Mouse (Mus musculus): Measurements from ENCODE around the gene 1810049J17Rik.
"Not testable (repeated sequence)": the region's sequence is repeated elsewhere in the genome, so short reads cannot be mapped to it uniquely, and the experiment has no call there.

The 1810049J17Rik gene

GRCm38 (mm10) chr15:12321788-12322621 lies at the start of gene 1810049J17Rik:
1810049J17Rik (minus strand) TSS chr15:12321899.
- in situ Hi-C loops (cut with MboI; ENCODE audit: low pct_unique_long_range_greater_than_20kb in 1 of 2, low sequenced_read_pairs in 2 of 2, unreplicated experiment in 1 of 2), result no loop called here

DNA sequence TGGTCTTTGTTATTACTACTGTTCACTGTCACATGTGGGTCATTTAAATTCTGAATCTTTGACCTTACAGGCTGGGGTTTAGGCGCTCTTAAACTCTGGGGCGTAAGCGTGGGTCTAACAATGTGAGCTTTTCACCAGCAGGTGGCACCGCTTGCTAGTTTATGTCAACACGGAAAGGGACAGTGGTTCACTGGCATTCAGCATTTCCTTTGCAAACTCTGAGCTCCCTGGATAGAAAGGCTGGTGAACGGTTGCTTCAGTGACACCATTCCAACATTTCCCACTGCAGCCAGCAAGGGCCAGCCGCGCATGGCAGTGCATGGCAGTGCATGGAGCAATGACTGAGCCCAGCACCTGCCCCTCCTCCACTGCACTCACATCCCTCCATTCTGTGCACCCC lies 49.5 kb upstream of the 1810049J17Rik start:
- in situ Hi-C loops (cut with MboI; ENCODE audit: low pct_unique_long_range_greater_than_20kb in 1 of 2, low sequenced_read_pairs in 2 of 2, unreplicated experiment in 1 of 2), result loop anchor here (5.0 to 10.0 kb wide), 3 partner anchors 206 to 426 kb away; no protein-coding TSS in a partner anchor

GRCm38 (mm10) chr15:12370096-12370495 lies 48.4 kb upstream of the 1810049J17Rik start:
- in situ Hi-C loops (cut with MboI; ENCODE audit: low pct_unique_long_range_greater_than_20kb in 1 of 2, low sequenced_read_pairs in 2 of 2, unreplicated experiment in 1 of 2), result loop anchor here (5.0 to 10.0 kb wide), 3 partner anchors 207 to 427 kb away; no protein-coding TSS in a partner anchor

- in situ Hi-C loops (cut with MboI; ENCODE audit: low pct_unique_long_range_greater_than_20kb in 1 of 2, low sequenced_read_pairs in 2 of 2, unreplicated experiment in 1 of 2), result no loop called here
Measured at GRCm38 (mm10) chr15:12368850-12369249, 47.2 kb upstream of the 1810049J17Rik start.

DNA sequence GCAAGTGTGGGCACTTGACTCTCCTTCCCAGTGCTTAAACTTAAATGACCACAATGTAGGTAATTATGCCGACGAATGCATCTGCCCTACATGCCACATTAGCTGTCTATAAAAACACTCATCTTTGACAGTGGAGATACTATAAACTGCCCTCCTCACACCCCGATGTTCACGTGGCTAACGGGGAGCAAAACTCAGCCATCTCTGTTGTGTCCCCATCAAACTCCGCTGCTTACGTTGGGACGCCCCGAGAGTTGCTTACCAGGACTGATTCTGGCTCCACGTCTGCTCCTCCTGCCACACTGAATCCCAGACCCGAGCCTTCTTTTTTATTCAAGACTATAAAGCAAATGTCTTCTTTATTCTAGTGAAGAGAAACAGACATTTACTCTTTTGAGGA lies 46.7 kb upstream of the 1810049J17Rik start:
- in situ Hi-C loops (cut with MboI; ENCODE audit: low pct_unique_long_range_greater_than_20kb in 1 of 2, low sequenced_read_pairs in 2 of 2, unreplicated experiment in 1 of 2), result no loop called here

DNA sequence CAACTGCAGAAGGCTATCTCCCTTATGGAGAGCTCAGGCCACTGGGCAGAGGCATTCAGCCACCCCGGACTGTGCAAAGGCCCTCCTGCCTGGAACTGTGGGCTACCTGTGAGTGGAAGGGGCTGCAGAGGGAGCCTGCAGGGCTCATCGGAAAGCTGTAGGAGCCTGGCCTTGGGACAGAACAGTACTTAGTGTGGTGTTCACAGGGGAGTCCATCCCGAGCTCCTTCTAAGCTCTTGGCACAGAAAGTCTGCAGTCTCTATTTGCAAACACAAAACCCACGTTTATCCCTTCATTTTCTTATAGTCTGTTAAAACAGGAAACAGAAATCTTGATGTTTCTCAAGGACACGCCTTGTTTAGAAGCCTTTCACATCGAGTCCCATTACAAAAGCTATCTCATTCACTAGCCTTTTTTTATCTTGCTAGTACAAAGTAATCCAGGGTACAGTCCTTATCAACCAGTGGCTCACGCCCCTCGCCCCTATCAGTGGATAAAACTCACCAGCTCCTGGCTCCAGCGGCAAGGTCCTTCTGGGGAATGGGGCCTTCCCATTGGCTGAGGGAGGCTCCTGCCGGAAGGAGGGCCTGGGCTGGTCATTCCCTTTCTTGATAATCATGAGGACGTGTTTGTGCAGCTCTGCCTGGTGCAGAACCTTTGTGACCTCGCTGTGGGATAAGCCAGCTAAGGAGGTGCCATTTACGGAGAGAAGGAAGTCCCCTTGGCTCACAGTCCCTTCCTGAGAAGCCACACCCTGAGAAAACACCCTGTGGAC lies 45.8 kb upstream of the 1810049J17Rik start:
- in situ Hi-C loops (cut with MboI; ENCODE audit: low pct_unique_long_range_greater_than_20kb in 1 of 2, low sequenced_read_pairs in 2 of 2, unreplicated experiment in 1 of 2), result no loop called here

GRCm38 (mm10) chr15:12366580-12367305 lies 45.0 kb upstream of the 1810049J17Rik start:
- in situ Hi-C loops (cut with MboI; ENCODE audit: low pct_unique_long_range_greater_than_20kb in 1 of 2, low sequenced_read_pairs in 2 of 2, unreplicated experiment in 1 of 2), result not testable (repeated sequence)

GRCm38 (mm10) chr15:12366072-12366469 lies 44.4 kb upstream of the 1810049J17Rik start:
- in situ Hi-C loops (cut with MboI; ENCODE audit: low pct_unique_long_range_greater_than_20kb in 1 of 2, low sequenced_read_pairs in 2 of 2, unreplicated experiment in 1 of 2), result no loop called here

DNA sequence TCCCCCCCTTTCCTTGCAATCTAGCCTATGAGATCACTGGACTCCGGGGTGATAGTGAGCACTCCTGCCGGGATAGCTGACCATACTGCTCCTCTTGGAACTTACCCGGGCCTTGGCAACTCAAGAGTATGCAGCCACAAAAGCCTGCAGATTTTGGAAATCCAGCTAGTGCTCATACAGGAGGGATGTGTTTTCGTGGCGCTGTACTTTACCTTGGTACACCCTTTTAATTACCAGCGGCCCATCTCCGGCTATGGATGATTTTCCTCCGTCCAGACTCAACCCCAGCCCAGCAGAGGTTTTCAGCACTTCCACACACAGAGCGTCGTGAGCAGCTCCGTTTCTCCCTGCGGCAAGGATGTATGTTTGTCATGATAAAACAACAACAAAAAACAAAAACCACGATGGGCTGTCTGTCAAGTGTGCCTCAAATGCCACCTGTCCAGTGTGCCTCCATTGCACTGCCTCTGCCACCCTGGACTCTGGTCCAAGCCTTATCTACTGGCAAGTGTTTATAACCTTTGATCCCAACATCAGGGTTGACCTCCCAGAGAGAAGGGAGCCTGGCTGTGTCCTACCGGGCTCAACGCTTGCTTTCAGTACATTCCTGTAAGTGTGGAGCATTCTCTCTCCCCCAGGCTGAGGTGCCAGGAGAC lies 43.8 kb upstream of the 1810049J17Rik start:
- in situ Hi-C loops (cut with MboI; ENCODE audit: low pct_unique_long_range_greater_than_20kb in 1 of 2, low sequenced_read_pairs in 2 of 2, unreplicated experiment in 1 of 2), result no loop called here

DNA sequence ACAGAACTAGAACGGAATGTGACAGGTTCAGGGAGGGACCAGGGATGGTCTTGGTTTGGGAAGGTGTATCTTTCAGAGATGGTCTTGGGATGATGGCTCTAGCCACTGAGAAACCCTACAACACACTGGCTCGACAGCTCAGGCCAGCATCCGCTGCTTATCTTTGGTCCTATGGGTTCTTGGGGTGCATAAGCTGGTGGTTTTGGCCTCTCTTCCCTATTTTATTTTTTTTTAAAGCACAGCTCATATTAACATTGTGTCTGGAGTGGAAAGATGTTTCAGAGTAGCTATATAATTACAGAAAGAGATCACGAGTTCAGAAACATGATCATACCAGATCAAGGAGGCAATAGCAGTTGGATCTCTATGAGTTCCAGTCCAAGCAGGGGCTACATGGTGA lies 42.4 kb upstream of the 1810049J17Rik start:
- in situ Hi-C loops (cut with MboI; ENCODE audit: low pct_unique_long_range_greater_than_20kb in 1 of 2, low sequenced_read_pairs in 2 of 2, unreplicated experiment in 1 of 2), result no loop called here

DNA sequence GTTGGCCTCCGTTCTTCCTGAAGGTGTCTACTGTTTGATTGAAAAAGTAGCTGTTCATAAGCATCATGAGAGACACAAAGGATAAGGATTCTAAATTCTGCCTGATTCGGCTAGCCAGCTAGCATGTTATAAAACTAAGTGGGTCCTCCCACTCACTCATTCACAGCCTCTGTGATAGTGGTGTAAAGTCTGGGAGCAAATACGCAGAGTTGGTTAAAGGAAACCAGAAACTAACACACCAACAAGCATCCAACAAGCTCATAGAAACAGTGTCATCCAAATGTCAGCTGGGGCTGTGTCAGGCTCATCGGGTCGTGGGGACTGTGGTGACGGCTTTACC lies 41.0 kb upstream of the 1810049J17Rik start:
- in situ Hi-C loops (cut with MboI; ENCODE audit: low pct_unique_long_range_greater_than_20kb in 1 of 2, low sequenced_read_pairs in 2 of 2, unreplicated experiment in 1 of 2), result no loop called here

GRCm38 (mm10) chr15:12362001-12362700 lies 40.5 kb upstream of the 1810049J17Rik start:
- in situ Hi-C loops (cut with MboI; ENCODE audit: low pct_unique_long_range_greater_than_20kb in 1 of 2, low sequenced_read_pairs in 2 of 2, unreplicated experiment in 1 of 2), result no loop called here

DNA sequence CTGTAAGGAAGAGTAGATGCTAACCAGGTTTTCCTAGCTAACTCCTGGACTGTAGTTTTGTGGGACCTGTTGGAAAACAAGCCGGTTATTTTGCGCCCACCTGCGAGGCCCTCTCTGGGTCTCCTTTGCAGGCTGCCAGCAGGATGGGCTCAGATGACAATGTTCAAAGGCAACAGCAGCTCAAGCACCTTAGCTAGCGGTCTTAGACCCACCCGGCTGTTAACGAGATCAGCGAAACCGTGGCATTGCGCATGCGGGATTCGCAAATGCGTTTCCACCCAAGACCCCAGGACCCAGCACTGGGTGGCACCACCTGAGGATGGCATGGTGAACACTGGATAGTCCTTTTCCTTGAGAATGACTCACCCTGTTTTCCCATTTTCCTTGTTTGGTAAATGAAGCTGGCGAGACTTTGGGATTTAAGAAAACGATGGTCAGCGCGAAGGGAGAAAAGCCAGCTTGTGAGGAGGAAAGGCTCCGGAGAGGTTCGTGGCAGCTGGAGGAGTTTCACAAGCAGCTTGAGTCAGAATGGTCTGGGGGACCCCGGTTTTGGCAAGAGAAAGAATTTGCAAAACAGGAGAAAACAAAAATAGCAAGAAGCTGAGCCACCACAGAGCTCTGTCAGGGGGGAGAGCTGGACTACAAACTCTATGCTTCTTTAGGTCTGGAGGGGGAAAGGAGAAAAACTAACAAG lies 39.0 kb upstream of the 1810049J17Rik start:
- in situ Hi-C loops (cut with MboI; ENCODE audit: low pct_unique_long_range_greater_than_20kb in 1 of 2, low sequenced_read_pairs in 2 of 2, unreplicated experiment in 1 of 2), result no loop called here

DNA sequence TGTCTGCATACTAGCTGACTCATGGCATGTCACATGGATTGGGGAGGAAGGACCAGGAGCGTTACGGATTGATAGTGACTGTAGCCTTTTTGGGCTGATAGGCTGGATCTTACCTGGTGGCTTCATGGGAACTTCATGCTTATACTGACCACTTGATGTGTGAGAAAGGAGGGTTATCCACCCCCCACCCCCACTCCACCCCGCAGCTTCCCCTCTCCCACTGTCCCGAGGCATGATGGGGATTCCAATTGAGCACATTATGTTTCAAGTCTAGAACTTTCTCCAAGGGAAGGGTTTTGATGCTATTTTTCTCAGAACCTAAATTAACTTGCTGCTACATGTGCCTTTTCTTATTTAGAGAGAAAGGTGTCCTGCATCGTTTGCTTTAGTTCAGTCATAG lies 36.7 kb upstream of the 1810049J17Rik start:
- in situ Hi-C loops (cut with MboI; ENCODE audit: low pct_unique_long_range_greater_than_20kb in 1 of 2, low sequenced_read_pairs in 2 of 2, unreplicated experiment in 1 of 2), result no loop called here

DNA sequence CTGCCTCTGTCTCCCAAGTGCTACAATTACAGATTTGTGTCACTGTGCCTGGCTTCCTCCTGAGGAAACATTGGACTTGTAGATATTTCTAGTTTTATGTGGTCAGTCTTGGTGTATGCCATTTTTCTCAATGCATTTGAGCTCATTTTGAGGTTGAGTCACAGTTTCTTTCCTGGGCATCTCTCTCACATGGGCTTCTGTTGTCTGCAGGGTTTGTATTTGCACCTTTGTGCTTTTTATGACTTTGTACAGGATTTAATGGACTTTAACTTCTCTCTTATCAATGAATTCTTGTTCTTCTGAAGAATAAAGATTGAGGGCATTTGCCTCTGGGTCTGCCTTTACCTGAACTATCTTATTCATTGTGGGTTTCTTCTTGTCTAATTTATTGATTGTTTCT lies 35.8 kb upstream of the 1810049J17Rik start:
- in situ Hi-C loops (cut with MboI; ENCODE audit: low pct_unique_long_range_greater_than_20kb in 1 of 2, low sequenced_read_pairs in 2 of 2, unreplicated experiment in 1 of 2), result no loop called here

- in situ Hi-C loops (cut with MboI; ENCODE audit: low pct_unique_long_range_greater_than_20kb in 1 of 2, low sequenced_read_pairs in 2 of 2, unreplicated experiment in 1 of 2), result no loop called here
Measured at GRCm38 (mm10) chr15:12355907-12356306, 34.2 kb upstream of the 1810049J17Rik start.

GRCm38 (mm10) chr15:12355261-12355660 lies 33.6 kb upstream of the 1810049J17Rik start:
- in situ Hi-C loops (cut with MboI; ENCODE audit: low pct_unique_long_range_greater_than_20kb in 1 of 2, low sequenced_read_pairs in 2 of 2, unreplicated experiment in 1 of 2), result no loop called here
